Mouse (Mus musculus): Measurements from ENCODE around the gene Atrnl1. TPM values are rescaled to one million over a fixed set of nuclear protein-coding genes. Genes with fewer than 3 reads are reported as not detected.

The Atrnl1 gene
- polyA plus RNA-seq, 1 experiment from 2014 or later = 27.9 TPM

GRCm38 (mm10) chr19:58087901-58088300 is 477.1 kb downstream of the Atrnl1 start:
- H3K27me3 ChIP-seq = no peaks in the 10 kb centered on the region
- no peak for ATAC-seq
- DNase-seq (ENCODE audit: low read depth, low spot score) = no peak
- no peak for TF ChIP-seq CTCF (IDR thresholded peaks at IDR 0.05)
- in situ Hi-C loops (cut with MboI; ENCODE audit: low pct_unique_long_range_greater_than_20kb) = no loop called here
- ChIA-PET CTCF (no interaction called here), POLR2A (no interaction called here)

- ChIA-PET CTCF (interaction anchor here (1.3 kb wide), 1 partner anchor 11 kb away, joined by 4 read pairs; no protein-coding TSS in a partner anchor), POLR2A (no interaction called here)
- DNase-seq (ENCODE audit: low read depth, low spot score) (no peak), ATAC-seq (no peak)
- TF ChIP-seq CTCF (IDR thresholded peaks at IDR 0.05) = no peak
- in situ Hi-C loops (cut with MboI; ENCODE audit: low pct_unique_long_range_greater_than_20kb) = no loop called here
- no peaks in the 10 kb centered on the region for H3K27me3 ChIP-seq
These were observed 477.6 kb downstream of the Atrnl1 start for GRCm38 (mm10) chr19:58088433-58088832.

- H3K27me3 ChIP-seq = no peaks in the 10 kb centered on the region
- CTCF ChIA-PET = interaction anchor here (0.6 kb wide), 1 partner anchor 326 kb away, joined by 3 read pairs; no protein-coding TSS in a partner anchor
- no peak for ATAC-seq
- DNase-seq (ENCODE audit: low read depth, low spot score) = no peak
- no peak for TF ChIP-seq CTCF (IDR thresholded peaks at IDR 0.05)
- in situ Hi-C loops (cut with MboI; ENCODE audit: low pct_unique_long_range_greater_than_20kb) = no loop called here
- POLR2A ChIA-PET = no interaction called here
These were observed 481.1 kb downstream of the Atrnl1 start for GRCm38 (mm10) chr19:58091911-58092310.

GRCm38 (mm10) chr19:58094781-58095543 is 484.1 kb downstream of the Atrnl1 start:
- CTCF ChIA-PET = interaction anchor here (2.2 kb wide), 1 partner anchor 20 kb away, joined by 5 read pairs; no protein-coding TSS in a partner anchor
- ATAC-seq (no peak), DNase-seq (ENCODE audit: low read depth, low spot score) (no peak)
- H3K27me3 ChIP-seq = no peaks in the 10 kb centered on the region
- in situ Hi-C loops (cut with MboI; ENCODE audit: low pct_unique_long_range_greater_than_20kb) = no loop called here
- no peak for TF ChIP-seq CTCF (IDR thresholded peaks at IDR 0.05)
- POLR2A ChIA-PET = interaction anchor here (0.7 to 0.8 kb wide), 3 partner anchors 11 to 212 kb away, joined by 3 to 6 read pairs (median 3); no protein-coding TSS in a partner anchor

GRCm38 (mm10) chr19:58095776-58096175 is 484.9 kb downstream of the Atrnl1 start:
- in situ Hi-C loops (cut with MboI; ENCODE audit: low pct_unique_long_range_greater_than_20kb) = no loop called here
- no peak for ATAC-seq
- no peak for TF ChIP-seq CTCF (IDR thresholded peaks at IDR 0.05)
- H3K27me3 ChIP-seq = no peaks in the 10 kb centered on the region
- ChIA-PET CTCF (interaction anchor here (2.2 kb wide), 1 partner anchor 21 kb away, joined by 5 read pairs; no protein-coding TSS in a partner anchor), POLR2A (interaction anchor here (0.7 to 0.8 kb wide), 3 partner anchors 9 to 66 kb away, joined by 3 to 6 read pairs (median 3); no protein-coding TSS in a partner anchor)
- DNase-seq (ENCODE audit: low read depth, low spot score) = no peak

GRCm38 (mm10) chr19:58097195-58097594 is 486.4 kb downstream of the Atrnl1 start:
- ChIA-PET CTCF (no interaction called here), POLR2A (no interaction called here)
- in situ Hi-C loops (cut with MboI; ENCODE audit: low pct_unique_long_range_greater_than_20kb) = no loop called here
- no peak for ATAC-seq
- H3K27me3 ChIP-seq = no peaks in the 10 kb centered on the region
- DNase-seq (ENCODE audit: low read depth, low spot score) = no peak
- no peak for TF ChIP-seq CTCF (IDR thresholded peaks at IDR 0.05)

- H3K27me3 ChIP-seq = no peaks in the 10 kb centered on the region
- no peak for TF ChIP-seq CTCF (IDR thresholded peaks at IDR 0.05)
- ChIA-PET CTCF (interaction anchor here (0.8 kb wide), 1 partner anchor 17 kb away, joined by 3 read pairs; no protein-coding TSS in a partner anchor), POLR2A (no interaction called here)
- ATAC-seq (no peak), DNase-seq (ENCODE audit: low read depth, low spot score) (no peak)
- in situ Hi-C loops (cut with MboI; ENCODE audit: low pct_unique_long_range_greater_than_20kb) = no loop called here
These were observed 488.7 kb downstream of the Atrnl1 start for GRCm38 (mm10) chr19:58099539-58099938.

- no peak for TF ChIP-seq CTCF (IDR thresholded peaks at IDR 0.05)
- CTCF ChIA-PET = interaction anchor here (0.6 kb wide), 1 partner anchor 25 kb away, joined by 3 read pairs; no protein-coding TSS in a partner anchor
- in situ Hi-C loops (cut with MboI; ENCODE audit: low pct_unique_long_range_greater_than_20kb) = no loop called here
- DNase-seq (ENCODE audit: low read depth, low spot score) = no peak
- POLR2A ChIA-PET = interaction anchor here (1.0 kb wide), 1 partner anchor 44 kb away, joined by 3 read pairs; no protein-coding TSS in a partner anchor
- no peak for ATAC-seq
- no peaks in the 10 kb centered on the region for H3K27me3 ChIP-seq
These were observed 489.5 kb downstream of the Atrnl1 start for GRCm38 (mm10) chr19:58100381-58100780.

GRCm38 (mm10) chr19:58104544-58104943 is 493.7 kb downstream of the Atrnl1 start:
- in situ Hi-C loops (cut with MboI; ENCODE audit: low pct_unique_long_range_greater_than_20kb) = no loop called here
- ATAC-seq = peak; percentile 95
- peak; percentile 82 for DNase-seq (ENCODE audit: low read depth, low spot score)
- POLR2A ChIA-PET = no interaction called here
- no peaks in the 10 kb centered on the region for H3K27me3 ChIP-seq
- CTCF ChIA-PET = interaction anchor here (1.4 kb wide), 1 partner anchor 350 kb away, joined by 3 read pairs; no protein-coding TSS in a partner anchor
- TF ChIP-seq CTCF (IDR thresholded peaks at IDR 0.05) = no peak

GRCm38 (mm10) chr19:58107632-58108031 is 496.8 kb downstream of the Atrnl1 start:
- H3K27me3 ChIP-seq = no peaks in the 10 kb centered on the region
- DNase-seq (ENCODE audit: low read depth, low spot score) = no peak
- POLR2A ChIA-PET = no interaction called here
- CTCF ChIA-PET = interaction anchor here (1.6 kb wide), 1 partner anchor 10 kb away, joined by 4 read pairs; no protein-coding TSS in a partner anchor
- ATAC-seq = no peak
- in situ Hi-C loops (cut with MboI; ENCODE audit: low pct_unique_long_range_greater_than_20kb) = no loop called here
- no peak for TF ChIP-seq CTCF (IDR thresholded peaks at IDR 0.05)

GRCm38 (mm10) chr19:58110491-58110890 is 499.7 kb downstream of the Atrnl1 start:
- CTCF ChIA-PET = interaction anchor here (2.1 kb wide), 1 partner anchor 24 kb away, joined by 4 read pairs; no protein-coding TSS in a partner anchor
- in situ Hi-C loops (cut with MboI; ENCODE audit: low pct_unique_long_range_greater_than_20kb) = no loop called here
- no peak for ATAC-seq
- POLR2A ChIA-PET = no interaction called here
- no peak for DNase-seq (ENCODE audit: low read depth, low spot score)
- TF ChIP-seq CTCF (IDR thresholded peaks at IDR 0.05) = no peak
- H3K27me3 ChIP-seq = no peaks in the 10 kb centered on the region

Measured in Patski (cell line).